Mouse (Mus musculus) limb, embryonic 13.5 days (tissue): Measurements from ENCODE around the gene Hltf. TPM values are rescaled to one million over a fixed set of nuclear protein-coding genes. Genes with fewer than 3 reads are reported as not detected.
"Not testable (repeated sequence)": the region's sequence is repeated elsewhere in the genome, so short reads cannot be mapped to it uniquely, and the experiment has no call there.

ENCODE experiments used
- ATAC-seq: fragments of 200-750 bp; cut with Nextera tagmentation; 2 replicates; pipeline ENCODE4 v1.8.0; 2017; ENCODE audit warnings: low read depth, moderate number of reproducible peaks, moderate TSS enrichment; ENCODE audit not compliant: low FRiP score
- H3K27ac ChIP-seq: fragments of 300-500 bp; sonication (generic); 2 replicates; pipeline ENCODE4 v1.5.1; 2015; ENCODE audit warnings: inconsistent platforms, mild to moderate bottlenecking, moderate library complexity
- H3K27me3 ChIP-seq: fragments of 300-500 bp; sonication (generic); 2 replicates; pipeline ENCODE4 v1.6.1; 2015; ENCODE audit warnings: mild to moderate bottlenecking, inconsistent platforms
- H3K36me3 ChIP-seq: fragments of 300-500 bp; sonication (generic); 2 replicates; pipeline ENCODE4 v1.6.1; 2015; ENCODE audit warnings: inconsistent platforms, mild to moderate bottlenecking, moderate library complexity
- H3K4me1 ChIP-seq: fragments of 300-500 bp; sonication (generic); 2 replicates; pipeline ENCODE4 v1.6.1; 2015; ENCODE audit warnings: inconsistent platforms
- H3K4me2 ChIP-seq: fragments of 300-500 bp; sonication (generic); replicated peaks from 2 replicates; pipeline ENCODE4 v1.6.1; 2015; ENCODE audit warnings: inconsistent platforms, mild to moderate bottlenecking, moderate library complexity
- H3K4me3 ChIP-seq: fragments of 300-500 bp; sonication (generic); 2 replicates; pipeline ENCODE4 v1.5.1; 2015; ENCODE audit warnings: moderate library complexity, mild to moderate bottlenecking, inconsistent platforms
- H3K9ac ChIP-seq: fragments of 300-500 bp; sonication (generic); 2 replicates; pipeline ENCODE4 v1.6.1; 2015; ENCODE audit warnings: mild to moderate bottlenecking, inconsistent platforms
- H3K9me3 ChIP-seq: fragments of 300-500 bp; sonication (generic); 2 replicates; pipeline ENCODE4 v1.6.1; 2016; ENCODE audit warnings: inconsistent platforms
- WGBS: fragments of 180-500 bp; shearing (Covaris S2); methylation state at CpG from one replicate; pipeline ENCODE4 v1.1.7; 2015; 5-methylcytosine and 5-hydroxymethylcytosine counted together
- polyA plus RNA-seq: library from polyadenylated mRNA; unstranded; fragments of >200 nt; fragmentation: Nextera tagmentation; extraction: Ambion mirVana; gene quantifications from 2 replicates; pipeline ENCODE4 v1.2.1, GENCODE M21; 2015

Hltf gene
- polyA plus RNA-seq, 1 experiment from 2014 or later, result 17.2 TPM

GRCm38 (mm10) chr3:20119044-20119591, 61.5 kb downstream of the Hltf start:
- no peaks in the 10 kb centered on the region for H3K9me3 ChIP-seq
- H3K4me1 ChIP-seq, result no peaks in the 10 kb centered on the region
- WGBS, result 89% methylated on average over 19 of the region's 19 CpGs
- no peak overlapping the region for H3K27ac ChIP-seq
- H3K4me3 ChIP-seq, result no peak overlapping the region
- H3K27me3 ChIP-seq, result no peaks in the 10 kb centered on the region
- peak overlapping the region; percentile 39; the same call in 1 of the 2 replicates for H3K9ac ChIP-seq
- no peak for ATAC-seq
- H3K4me2 ChIP-seq, result no peak overlapping the region
- peaks cover 20% of the 10 kb centered on the region for H3K36me3 ChIP-seq

DNA sequence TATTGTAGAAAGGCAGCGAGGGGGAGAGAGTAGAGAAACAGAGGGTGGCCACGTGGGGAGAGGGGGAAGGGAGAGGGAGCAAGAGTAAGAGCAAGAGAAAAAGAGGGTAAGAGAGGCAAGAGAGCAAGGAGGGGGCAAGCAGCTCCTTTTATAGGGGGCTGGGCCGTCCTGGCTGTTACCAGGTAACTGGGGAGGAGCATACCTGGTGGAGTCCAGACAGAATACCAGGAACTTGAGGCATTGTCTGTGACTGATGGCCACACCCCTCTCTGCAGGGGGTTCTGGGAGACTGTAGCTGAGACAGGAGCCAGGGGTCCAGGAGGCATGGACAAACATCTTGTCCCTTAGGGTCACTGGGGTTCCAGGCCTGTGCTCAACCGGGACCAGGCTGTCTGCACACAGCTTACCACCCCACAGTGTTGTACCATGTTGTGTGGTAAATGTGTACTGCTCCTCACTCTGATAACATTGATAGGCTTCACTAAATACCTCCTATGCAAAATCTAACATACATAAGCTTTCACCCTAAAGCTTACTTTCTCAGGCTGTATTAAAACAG, 62.2 kb downstream of the Hltf start:
- Histone ChIP-seq H3K27ac (no peak overlapping the region), H3K9me3 (no peaks in the 10 kb centered on the region), H3K36me3 (peaks cover 20% of the 10 kb centered on the region), H3K4me3 (no peak overlapping the region), H3K4me1 (no peaks in the 10 kb centered on the region), H3K27me3 (no peaks in the 10 kb centered on the region), H3K9ac (no peak overlapping the region), H3K4me2 (no peak overlapping the region)
- WGBS, result 61% methylated on average over 4 of the region's 4 CpGs
- ATAC-seq, result no peak

GRCm38 (mm10) chr3:20121582-20121981, 64.0 kb downstream of the Hltf start:
- H3K4me1 ChIP-seq, H3K27ac ChIP-seq, H3K27me3 ChIP-seq, ATAC-seq, H3K4me2 ChIP-seq, H3K4me3 ChIP-seq, H3K9me3 ChIP-seq, H3K9ac ChIP-seq: not testable (repeated sequence)
- WGBS, result 89% methylated on average over 5 of the region's 5 CpGs
- peaks cover 26% of the 10 kb centered on the region for H3K36me3 ChIP-seq

GRCm38 (mm10) chr3:20125604-20126003, 68.0 kb downstream of the Hltf start:
- WGBS, result 92% methylated on average over 5 of the region's 5 CpGs
- Histone ChIP-seq H3K4me3 (no peak overlapping the region), H3K27ac (no peak overlapping the region), H3K9ac (no peak overlapping the region), H3K36me3 (peaks cover 21% of the 10 kb centered on the region), H3K27me3 (no peaks in the 10 kb centered on the region), H3K4me2 (no peak overlapping the region), H3K9me3 (no peaks in the 10 kb centered on the region), H3K4me1 (no peaks in the 10 kb centered on the region)
- no peak for ATAC-seq

GRCm38 (mm10) chr3:20127047-20127595, 69.5 kb downstream of the Hltf start:
- H3K9me3 ChIP-seq, result no peaks in the 10 kb centered on the region
- H3K9ac ChIP-seq, result no peak overlapping the region
- no peak overlapping the region for H3K4me2 ChIP-seq
- H3K36me3 ChIP-seq, result peaks cover 18% of the 10 kb centered on the region
- H3K27me3 ChIP-seq, result no peaks in the 10 kb centered on the region
- H3K4me1 ChIP-seq, result no peaks in the 10 kb centered on the region
- H3K4me3 ChIP-seq, result no peak overlapping the region
- no peak for ATAC-seq
- no peak overlapping the region for H3K27ac ChIP-seq
- WGBS, result 79% methylated on average over 2 of the region's 2 CpGs

- H3K4me1 ChIP-seq, result no peaks in the 10 kb centered on the region
- no peak overlapping the region for H3K27ac ChIP-seq
- no peak overlapping the region for H3K4me3 ChIP-seq
- H3K4me2 ChIP-seq, result no peak overlapping the region
- H3K27me3 ChIP-seq, result no peaks in the 10 kb centered on the region
- 88% methylated on average over 5 of the region's 5 CpGs for WGBS
- ATAC-seq, result no peak
- no peaks in the 10 kb centered on the region for H3K9me3 ChIP-seq
- H3K9ac ChIP-seq, result no peak overlapping the region
- peaks cover 12% of the 10 kb centered on the region for H3K36me3 ChIP-seq
Measured at GRCm38 (mm10) chr3:20129491-20129890, 71.9 kb downstream of the Hltf start.

- H3K9ac ChIP-seq, result no peak overlapping the region
- H3K27me3 ChIP-seq, result no peaks in the 10 kb centered on the region
- ATAC-seq, result peak; percentile 12; the same call in 1 of the 2 replicates
- 92% methylated on average over 8 of the region's 8 CpGs for WGBS
- H3K4me1 ChIP-seq, result no peaks in the 10 kb centered on the region
- H3K9me3 ChIP-seq, result no peaks in the 10 kb centered on the region
- no peak overlapping the region for H3K4me3 ChIP-seq
- no peak overlapping the region for H3K4me2 ChIP-seq
- peaks cover 12% of the 10 kb centered on the region for H3K36me3 ChIP-seq
- no peak overlapping the region for H3K27ac ChIP-seq
Measured at GRCm38 (mm10) chr3:20130456-20131349, 73.1 kb downstream of the Hltf start.

GRCm38 (mm10) chr3:20131350-20131720, 73.7 kb downstream of the Hltf start:
- H3K4me3 ChIP-seq, result no peak overlapping the region
- ATAC-seq, result no peak
- no peak overlapping the region for H3K9ac ChIP-seq
- H3K4me2 ChIP-seq, result no peak overlapping the region
- 88% methylated on average over 2 of the region's 2 CpGs for WGBS
- no peaks in the 10 kb centered on the region for H3K4me1 ChIP-seq
- H3K9me3 ChIP-seq, result no peaks in the 10 kb centered on the region
- peaks cover 12% of the 10 kb centered on the region for H3K36me3 ChIP-seq
- H3K27ac ChIP-seq, result no peak overlapping the region
- H3K27me3 ChIP-seq, result no peaks in the 10 kb centered on the region

DNA sequence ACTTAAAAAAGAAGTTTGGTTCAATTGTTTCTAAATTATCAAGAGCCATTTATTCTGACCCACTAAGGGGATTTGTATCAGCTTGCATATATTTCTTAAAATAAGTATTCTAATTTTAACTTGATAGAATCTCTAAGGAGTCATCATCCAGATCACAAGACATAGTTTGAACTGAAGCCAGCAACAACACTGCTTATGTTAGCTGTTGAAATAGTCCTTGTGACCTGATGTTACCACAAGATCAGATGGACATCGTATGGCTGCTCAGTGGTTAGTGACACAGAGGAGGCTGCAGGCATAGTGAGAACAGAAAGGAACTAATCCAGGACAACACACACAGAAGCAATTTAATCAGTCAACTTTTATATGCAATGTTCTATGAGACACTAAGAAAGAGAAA, 75.1 kb downstream of the Hltf start:
- Histone ChIP-seq H3K9ac (no peak overlapping the region), H3K4me3 (no peak overlapping the region), H3K4me1 (no peaks in the 10 kb centered on the region), H3K27ac (no peak overlapping the region), H3K4me2 (no peak overlapping the region), H3K36me3 (peaks cover 20% of the 10 kb centered on the region), H3K27me3 (no peaks in the 10 kb centered on the region), H3K9me3 (no peaks in the 10 kb centered on the region)
- 93% methylated on average over 1 of the region's 1 CpGs for WGBS
- ATAC-seq, result no peak

- no peak overlapping the region for H3K27ac ChIP-seq
- H3K36me3 ChIP-seq, result peaks cover 17% of the 10 kb centered on the region
- no peak overlapping the region for H3K4me3 ChIP-seq
- WGBS, result 87% methylated on average over 1 of the region's 1 CpGs
- H3K9ac ChIP-seq, result no peak overlapping the region
- H3K9me3 ChIP-seq, result no peaks in the 10 kb centered on the region
- no peaks in the 10 kb centered on the region for H3K4me1 ChIP-seq
- ATAC-seq, result no peak
- H3K27me3 ChIP-seq, result no peaks in the 10 kb centered on the region
- no peak overlapping the region for H3K4me2 ChIP-seq
Measured at GRCm38 (mm10) chr3:20133745-20134144, 76.1 kb downstream of the Hltf start.

- H3K9me3 ChIP-seq, result no peaks in the 10 kb centered on the region
- WGBS, result 81% methylated on average over 3 of the region's 3 CpGs
- no peak overlapping the region for H3K27ac ChIP-seq
- no peak overlapping the region for H3K9ac ChIP-seq
- no peaks in the 10 kb centered on the region for H3K27me3 ChIP-seq
- no peak overlapping the region for H3K4me2 ChIP-seq
- H3K4me1 ChIP-seq, result no peaks in the 10 kb centered on the region
- no peak for ATAC-seq
- H3K4me3 ChIP-seq, result no peak overlapping the region
- H3K36me3 ChIP-seq, result peaks cover 15% of the 10 kb centered on the region; the same call in 1 of the 2 replicates
Measured at GRCm38 (mm10) chr3:20134545-20134944, 76.9 kb downstream of the Hltf start.

DNA sequence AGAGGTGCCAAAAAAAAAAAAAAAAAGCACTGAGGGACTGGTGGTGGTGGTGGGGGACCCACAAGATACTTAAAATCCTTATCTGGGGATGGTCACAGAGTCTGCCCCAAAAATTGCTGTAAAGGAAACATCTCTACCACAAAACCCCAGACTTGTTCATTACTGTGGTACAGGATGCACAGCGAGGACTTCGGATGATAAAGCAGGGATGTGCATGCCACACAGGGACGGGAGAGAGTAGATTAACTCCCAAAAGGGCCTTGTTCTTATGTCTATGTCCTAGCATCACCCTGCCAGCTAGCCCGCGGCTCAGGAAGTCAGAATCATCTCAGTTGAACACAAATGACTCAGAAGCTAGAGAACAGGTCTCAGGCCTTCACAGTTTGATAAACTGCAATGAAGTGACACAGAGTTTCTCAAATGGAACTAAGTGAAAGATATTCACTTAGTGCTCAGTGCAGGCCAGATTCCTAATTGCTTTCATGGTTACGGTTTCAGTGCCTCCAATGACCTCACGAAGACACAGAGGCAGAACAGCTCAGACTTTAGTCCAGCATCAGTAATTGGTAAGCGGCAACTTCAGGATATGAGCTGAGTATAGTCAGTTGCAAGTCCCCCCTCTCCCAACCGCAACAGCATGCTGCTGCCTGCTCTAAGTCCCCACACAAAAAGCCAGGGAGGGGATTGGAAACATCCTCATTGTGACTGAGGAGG, 79.4 kb downstream of the Hltf start:
- no peak overlapping the region for H3K9ac ChIP-seq
- H3K4me2 ChIP-seq, result no peak overlapping the region
- 89% methylated on average over 9 of the region's 9 CpGs for WGBS
- H3K4me3 ChIP-seq, result no peak overlapping the region
- no peaks in the 10 kb centered on the region for H3K27me3 ChIP-seq
- peaks cover 7% of the 10 kb centered on the region for H3K4me1 ChIP-seq
- H3K9me3 ChIP-seq, result no peaks in the 10 kb centered on the region
- no peak for ATAC-seq
- H3K36me3 ChIP-seq, result peaks cover 15% of the 10 kb centered on the region; the same call in 1 of the 2 replicates
- H3K27ac ChIP-seq, result no peak overlapping the region
